Mouse (Mus musculus) hindbrain, embryonic 11.5 days (tissue): ENCODE measurements around the gene Dynll2. TPM values are rescaled to one million over a fixed set of nuclear protein-coding genes. Genes with fewer than 3 reads are reported as not detected.

Experiments
- ATAC-seq: fragments of 200-750 bp; cut with Nextera tagmentation; 2 replicates; pipeline ENCODE4 v1.8.0; 2017; ENCODE audit warnings: mild to moderate bottlenecking, moderate TSS enrichment, moderate library complexity; ENCODE audit not compliant: low FRiP score
- DNase-seq: peaks from one replicate; pipeline ENCODE4 v3.0.0-alpha.2; 2015; ENCODE audit warnings: low spot score
- H3K27ac ChIP-seq: fragments of 300-500 bp; sonication (generic); 2 replicates; pipeline ENCODE4 v1.5.1; 2014; ENCODE audit warnings: mild to moderate bottlenecking, low read depth, low read length
- H3K27me3 ChIP-seq: fragments of 300-500 bp; sonication (generic); 2 replicates; pipeline ENCODE4 v1.6.1; 2014; ENCODE audit warnings: mild to moderate bottlenecking, low read length, moderate library complexity, mixed read lengths; ENCODE audit not compliant: control insufficient read depth, insufficient read depth
- H3K36me3 ChIP-seq: fragments of 300-500 bp; sonication (generic); 2 replicates; pipeline ENCODE4 v1.6.1; 2014; ENCODE audit warnings: mild to moderate bottlenecking, low read length, moderate library complexity, mixed read lengths; ENCODE audit not compliant: control insufficient read depth, insufficient read depth
- H3K4me1 ChIP-seq: fragments of 300-500 bp; sonication (generic); replicated peaks from 2 replicates; pipeline ENCODE4 v1.6.1; 2014; ENCODE audit warnings: low read length, mixed read lengths; ENCODE audit not compliant: control insufficient read depth, insufficient read depth
- H3K4me2 ChIP-seq: fragments of 300-500 bp; sonication (generic); replicated peaks from 2 replicates; pipeline ENCODE4 v1.6.1; 2014; ENCODE audit warnings: mild to moderate bottlenecking, low read depth, low read length
- H3K4me3 ChIP-seq: fragments of 300-500 bp; sonication (generic); 2 replicates; pipeline ENCODE4 v1.5.1; 2014; ENCODE audit warnings: low read depth, low read length
- H3K9ac ChIP-seq: fragments of 300-500 bp; sonication (generic); 2 replicates; pipeline ENCODE4 v1.6.1; 2014; ENCODE audit warnings: low read depth, low read length
- H3K9me3 ChIP-seq: fragments of 300-500 bp; sonication (generic); 2 replicates; pipeline ENCODE4 v1.6.1; 2016; ENCODE audit warnings: low read length; ENCODE audit not compliant: control insufficient read depth
- WGBS: fragments of 180-500 bp; shearing (Covaris S2); extraction: QIAGEN DNeasy Blood & Tissue Kit; methylation state at CpG from one replicate; pipeline ENCODE4 v1.1.7; 2014; 5-methylcytosine and 5-hydroxymethylcytosine counted together
- polyA plus RNA-seq: library from polyadenylated mRNA; unstranded; fragments of >200 nt; fragmentation: Nextera tagmentation; extraction: Ambion mirVana; gene quantifications from 2 replicates; pipeline ENCODE4 v1.2.1, GENCODE M21; 2014

Gene Dynll2
- polyA plus RNA-seq, 1 experiment from 2014 or later: 26.1 TPM

- Histone ChIP-seq H3K9ac (no peak overlapping the region), H3K27me3 (no peaks in the 10 kb centered on the region), H3K4me1 (no peaks in the 10 kb centered on the region), H3K4me2 (no peak overlapping the region), H3K27ac (no peak overlapping the region), H3K36me3 (no peaks in the 10 kb centered on the region), H3K4me3 (no peak overlapping the region), H3K9me3 (no peaks in the 10 kb centered on the region)
- no peak for DNase-seq
- ATAC-seq: no peak
- WGBS: 53% methylated on average over 1 of the region's 1 CpGs
Observed at GRCm38 (mm10) chr11:88008641-88009040, 21.3 kb upstream of the Dynll2 start.

- no peak overlapping the region for H3K9ac ChIP-seq
- WGBS: 59% methylated on average over 2 of the region's 2 CpGs
- no peak for ATAC-seq
Observed at GRCm38 (mm10) chr11:88004123-88004522, 16.8 kb upstream of the Dynll2 start.

GRCm38 (mm10) chr11:88002738-88003137, 15.4 kb upstream of the Dynll2 start:
- no peaks in the 10 kb centered on the region for H3K27me3 ChIP-seq
- peaks cover 4% of the 10 kb centered on the region; the same call in 1 of the 2 replicates for H3K9me3 ChIP-seq
- 70% methylated on average over 4 of the region's 4 CpGs for WGBS
- H3K4me2 ChIP-seq: no peak overlapping the region
- no peak overlapping the region for H3K9ac ChIP-seq
- no peaks in the 10 kb centered on the region for H3K36me3 ChIP-seq
- H3K4me1 ChIP-seq: no peaks in the 10 kb centered on the region
- no peak overlapping the region for H3K4me3 ChIP-seq
- ATAC-seq: no peak
- H3K27ac ChIP-seq: no peak overlapping the region
- no peak for DNase-seq

More at GRCm38 (mm10) chr11:88004123-88004522, 16.8 kb upstream of the Dynll2 start:
- peaks cover 4% of the 10 kb centered on the region; the same call in 1 of the 2 replicates for H3K9me3 ChIP-seq
- H3K36me3 ChIP-seq: no peaks in the 10 kb centered on the region
- H3K4me3 ChIP-seq: no peak overlapping the region
- no peak overlapping the region for H3K27ac ChIP-seq
- H3K27me3 ChIP-seq: no peaks in the 10 kb centered on the region
- no peak overlapping the region for H3K4me2 ChIP-seq
- DNase-seq: no peak
- no peaks in the 10 kb centered on the region for H3K4me1 ChIP-seq

- Histone ChIP-seq H3K4me1 (no peaks in the 10 kb centered on the region), H3K27me3 (no peaks in the 10 kb centered on the region), H3K4me2 (no peak overlapping the region), H3K36me3 (no peaks in the 10 kb centered on the region), H3K9ac (no peak overlapping the region), H3K4me3 (no peak overlapping the region), H3K27ac (no peak overlapping the region), H3K9me3 (peaks cover 4% of the 10 kb centered on the region; the same call in 1 of the 2 replicates)
- WGBS: 88% methylated on average over 5 of the region's 5 CpGs
- DNase-seq: no peak
- ATAC-seq: no peak
Observed at GRCm38 (mm10) chr11:87999751-88000150, 12.4 kb upstream of the Dynll2 start.

- 54% methylated on average over 4 of the region's 4 CpGs for WGBS
- Histone ChIP-seq H3K9ac (no peak overlapping the region), H3K4me1 (no peaks in the 10 kb centered on the region), H3K36me3 (no peaks in the 10 kb centered on the region), H3K4me3 (no peak overlapping the region), H3K4me2 (no peak overlapping the region), H3K27ac (no peak overlapping the region), H3K27me3 (no peaks in the 10 kb centered on the region), H3K9me3 (no peaks in the 10 kb centered on the region)
- DNase-seq: no peak
- no peak for ATAC-seq
Observed at GRCm38 (mm10) chr11:87991806-87992205, 4.5 kb upstream of the Dynll2 start.

- Histone ChIP-seq H3K9ac (peak overlapping the region; percentile 47), H3K27me3 (no peaks in the 10 kb centered on the region), H3K4me1 (peaks cover 4% of the 10 kb centered on the region; the same call in 1 of the 2 replicates), H3K9me3 (no peaks in the 10 kb centered on the region), H3K4me2 (0 out of 2 replicates have a peak overlapping the region, but pooled peaks have one; percentile 4), H3K36me3 (peaks cover 7% of the 10 kb centered on the region; the same call in 1 of the 2 replicates), H3K27ac (peak overlapping the region; percentile 96), H3K4me3 (peak overlapping the region; percentile 93)
- no peak for DNase-seq
- 67% methylated on average over 11 of the region's 11 CpGs for WGBS
- ATAC-seq: no peak; the same call in 1 of the 2 replicates
Observed at GRCm38 (mm10) chr11:87987861-87988260, 528 bp upstream of the Dynll2 start.

- H3K9me3 ChIP-seq: no peaks in the 10 kb centered on the region
- peak overlapping the region; percentile 96 for H3K27ac ChIP-seq
- peak overlapping the region; percentile 98 for H3K9ac ChIP-seq
- 4% methylated on average over 12 of the region's 13 CpGs for WGBS
- ATAC-seq (peak; percentile 3; the same call in 1 of the 2 replicates), DNase-seq (peak; percentile 68)
- peak overlapping the region; percentile 93 for H3K4me3 ChIP-seq
- no peaks in the 10 kb centered on the region for H3K27me3 ChIP-seq
- H3K4me2 ChIP-seq: peak overlapping the region; percentile 89
- H3K36me3 ChIP-seq: peaks cover 11% of the 10 kb centered on the region; the same call in 1 of the 2 replicates
- peaks cover 4% of the 10 kb centered on the region; the same call in 1 of the 2 replicates for H3K4me1 ChIP-seq
Observed at GRCm38 (mm10) chr11:87986141-87986741, 1.1 kb downstream of the Dynll2 start.

GRCm38 (mm10) chr11:87985643-87986042, 1.7 kb downstream of the Dynll2 start:
- no peak for ATAC-seq
- no peaks in the 10 kb centered on the region for H3K9me3 ChIP-seq
- DNase-seq: no peak
- H3K4me2 ChIP-seq: peak overlapping the region; percentile 89
- peaks cover 4% of the 10 kb centered on the region; the same call in 1 of the 2 replicates for H3K4me1 ChIP-seq
- WGBS: 45% methylated on average over 9 of the region's 9 CpGs
- H3K9ac ChIP-seq: peak overlapping the region; percentile 98; the same call in 1 of the 2 replicates
- H3K27me3 ChIP-seq: no peaks in the 10 kb centered on the region
- peaks cover 14% of the 10 kb centered on the region; the same call in 1 of the 2 replicates for H3K36me3 ChIP-seq
- no peak overlapping the region for H3K27ac ChIP-seq
- peak overlapping the region; percentile 93 for H3K4me3 ChIP-seq

GRCm38 (mm10) chr11:87984571-87984970, 2.8 kb downstream of the Dynll2 start:
- H3K4me3 ChIP-seq: no peak overlapping the region
- WGBS: 90% methylated on average over 3 of the region's 3 CpGs

More at GRCm38 (mm10) chr11:87984571-87984970, 2.8 kb downstream of the Dynll2 start:
- no peak overlapping the region for H3K4me2 ChIP-seq
- ATAC-seq (no peak), DNase-seq (no peak)
- H3K36me3 ChIP-seq: peaks cover 17% of the 10 kb centered on the region
- no peaks in the 10 kb centered on the region for H3K27me3 ChIP-seq
- peaks cover 4% of the 10 kb centered on the region; the same call in 1 of the 2 replicates for H3K4me1 ChIP-seq
- H3K9me3 ChIP-seq: no peaks in the 10 kb centered on the region
- no peak overlapping the region for H3K9ac ChIP-seq
- H3K27ac ChIP-seq: no peak overlapping the region
